Mouse (Mus musculus) heart, embryonic 13.5 days (tissue): ENCODE results near the gene Megf11. TPM values are rescaled to one million over a fixed set of nuclear protein-coding genes. Genes with fewer than 3 reads are reported as not detected.

ENCODE experiments used
- ATAC-seq: fragments of 200-750 bp; cut with Nextera tagmentation; 2 replicates; pipeline ENCODE4 v1.8.0; 2017; ENCODE audit warnings: moderate TSS enrichment; ENCODE audit not compliant: insufficient number of reproducible peaks, low FRiP score, low TSS enrichment; ENCODE audit errors: extremely low read depth
- H3K27ac ChIP-seq: fragments of 300-500 bp; sonication (generic); replicated peaks from 2 replicates; pipeline ENCODE4 v1.5.1; 2015; ENCODE audit warnings: moderate library complexity, mild to moderate bottlenecking, inconsistent platforms
- H3K27me3 ChIP-seq: fragments of 300-500 bp; sonication (generic); replicated peaks from 2 replicates; pipeline ENCODE4 v1.6.1; 2015; ENCODE audit warnings: mild to moderate bottlenecking, inconsistent platforms
- H3K36me3 ChIP-seq: fragments of 300-500 bp; sonication (generic); 2 replicates; pipeline ENCODE4 v1.6.1; 2015; ENCODE audit warnings: mild to moderate bottlenecking, inconsistent platforms
- H3K4me1 ChIP-seq: fragments of 300-500 bp; sonication (generic); 2 replicates; pipeline ENCODE4 v1.6.1; 2015; ENCODE audit warnings: inconsistent platforms
- H3K4me2 ChIP-seq: fragments of 300-500 bp; sonication (generic); 2 replicates; pipeline ENCODE4 v1.6.1; 2015; ENCODE audit warnings: inconsistent platforms, mild to moderate bottlenecking, moderate library complexity
- H3K4me3 ChIP-seq: fragments of 300-500 bp; sonication (generic); 2 replicates; pipeline ENCODE4 v1.5.1; 2015; ENCODE audit warnings: moderate library complexity, mild to moderate bottlenecking, inconsistent platforms
- H3K9ac ChIP-seq: fragments of 300-500 bp; sonication (generic); 2 replicates; pipeline ENCODE4 v1.6.1; 2015; ENCODE audit warnings: inconsistent platforms, mild to moderate bottlenecking, moderate library complexity
- H3K9me3 ChIP-seq: fragments of 300-500 bp; sonication (generic); 2 replicates; pipeline ENCODE4 v1.6.1; 2016; ENCODE audit warnings: inconsistent platforms
- WGBS: fragments of 180-500 bp; shearing (Covaris S2); methylation state at CpG from one replicate; pipeline ENCODE4 v1.1.7; 2015; ENCODE audit warnings: mixed read lengths; 5-methylcytosine and 5-hydroxymethylcytosine counted together
- polyA plus RNA-seq: library from polyadenylated mRNA; unstranded; fragments of >200 nt; fragmentation: Nextera tagmentation; extraction: Ambion mirVana; gene quantifications from 2 replicates; pipeline ENCODE4 v1.2.1, GENCODE M21; 2015

Gene Megf11
- polyA plus RNA-seq, 1 experiment from 2014 or later, result 1.1 TPM

- no peak for ATAC-seq
- no peak overlapping the region for H3K4me3 ChIP-seq
- no peaks in the 10 kb centered on the region for H3K9me3 ChIP-seq
- H3K27ac ChIP-seq, result no peak overlapping the region
- H3K4me1 ChIP-seq, result no peaks in the 10 kb centered on the region; the same call in 1 of the 2 replicates
- H3K27me3 ChIP-seq, result peaks cover 3% of the 10 kb centered on the region; the same call in 1 of the 2 replicates
- no peaks in the 10 kb centered on the region for H3K36me3 ChIP-seq
- 78% methylated on average over 6 of the region's 6 CpGs for WGBS
- H3K4me2 ChIP-seq, result no peak overlapping the region
- no peak overlapping the region for H3K9ac ChIP-seq
Measured at GRCm38 (mm10) chr9:64548332-64548731, 162.9 kb downstream of the Megf11 start.

- no peaks in the 10 kb centered on the region for H3K36me3 ChIP-seq
- H3K9ac ChIP-seq, result no peak overlapping the region
- no peak overlapping the region for H3K4me3 ChIP-seq
- 73% methylated on average over 1 of the region's 1 CpGs for WGBS
- no peaks in the 10 kb centered on the region for H3K9me3 ChIP-seq
- ATAC-seq, result no peak
- H3K27me3 ChIP-seq, result peaks cover 22% of the 10 kb centered on the region
- no peak overlapping the region for H3K4me2 ChIP-seq
- no peak overlapping the region for H3K27ac ChIP-seq
- no peaks in the 10 kb centered on the region; the same call in 1 of the 2 replicates for H3K4me1 ChIP-seq
Measured at GRCm38 (mm10) chr9:64551307-64551706, 165.9 kb downstream of the Megf11 start.

- no peak overlapping the region for H3K4me3 ChIP-seq
- H3K4me2 ChIP-seq, result no peak overlapping the region
- whole genome bisulfite sequencing, result 56% methylated on average over 4 of the region's 4 CpGs
- H3K27ac ChIP-seq, result no peak overlapping the region
- H3K4me1 ChIP-seq, result no peaks in the 10 kb centered on the region
- H3K9ac ChIP-seq, result no peak overlapping the region
- no peaks in the 10 kb centered on the region for H3K9me3 ChIP-seq
- H3K27me3 ChIP-seq, result peaks cover 23% of the 10 kb centered on the region
- H3K36me3 ChIP-seq, result no peaks in the 10 kb centered on the region
- no peak for ATAC-seq
Measured at GRCm38 (mm10) chr9:64552046-64552445, 166.6 kb downstream of the Megf11 start.

GRCm38 (mm10) chr9:64553441-64553840, 168.0 kb downstream of the Megf11 start:
- Histone ChIP-seq H3K9ac (no peak overlapping the region), H3K4me3 (no peak overlapping the region), H3K4me2 (no peak overlapping the region), H3K9me3 (no peaks in the 10 kb centered on the region), H3K36me3 (no peaks in the 10 kb centered on the region), H3K27ac (no peak overlapping the region), H3K27me3 (peaks cover 23% of the 10 kb centered on the region), H3K4me1 (no peaks in the 10 kb centered on the region)
- ATAC-seq, result no peak
- 62% methylated on average over 4 of the region's 4 CpGs for WGBS

GRCm38 (mm10) chr9:64555620-64556019, 170.2 kb downstream of the Megf11 start:
- WGBS, result 69% methylated on average over 7 of the region's 7 CpGs
- Histone ChIP-seq H3K9ac (no peak overlapping the region), H3K4me1 (no peaks in the 10 kb centered on the region), H3K4me3 (no peak overlapping the region), H3K36me3 (no peaks in the 10 kb centered on the region), H3K4me2 (no peak overlapping the region), H3K27me3 (peaks cover 28% of the 10 kb centered on the region), H3K9me3 (no peaks in the 10 kb centered on the region), H3K27ac (no peak overlapping the region)
- no peak for ATAC-seq

GRCm38 (mm10) chr9:64557110-64557745, 171.8 kb downstream of the Megf11 start:
- no peaks in the 10 kb centered on the region for H3K9me3 ChIP-seq
- WGBS, result 66% methylated on average over 11 of the region's 11 CpGs

GRCm38 (mm10) chr9:64557846-64558530, 172.6 kb downstream of the Megf11 start:
- Histone ChIP-seq H3K4me2 (no peak overlapping the region), H3K9me3 (0 out of 2 replicates have a peak, but pooled peaks cover 2% of the 10 kb centered on the region), H3K4me3 (no peak overlapping the region), H3K36me3 (no peaks in the 10 kb centered on the region), H3K4me1 (no peaks in the 10 kb centered on the region), H3K9ac (no peak overlapping the region), H3K27me3 (peaks cover 35% of the 10 kb centered on the region), H3K27ac (no peak overlapping the region)
- ATAC-seq, result no peak
- 89% methylated on average over 7 of the region's 7 CpGs for WGBS

More at GRCm38 (mm10) chr9:64557110-64557745, 171.8 kb downstream of the Megf11 start:
- no peak overlapping the region for H3K9ac ChIP-seq
- no peak for ATAC-seq
- no peak overlapping the region for H3K4me2 ChIP-seq
- H3K4me3 ChIP-seq, result no peak overlapping the region
- no peaks in the 10 kb centered on the region for H3K4me1 ChIP-seq
- no peak overlapping the region for H3K27ac ChIP-seq
- H3K27me3 ChIP-seq, result peaks cover 35% of the 10 kb centered on the region
- no peaks in the 10 kb centered on the region for H3K36me3 ChIP-seq

- no peak for ATAC-seq
- Histone ChIP-seq H3K27me3 (peaks cover 21% of the 10 kb centered on the region), H3K27ac (no peak overlapping the region), H3K4me1 (peaks cover 11% of the 10 kb centered on the region), H3K9me3 (0 out of 2 replicates have a peak, but pooled peaks cover 8% of the 10 kb centered on the region), H3K4me2 (no peak overlapping the region), H3K9ac (no peak overlapping the region), H3K36me3 (no peaks in the 10 kb centered on the region), H3K4me3 (no peak overlapping the region)
- 77% methylated on average over 5 of the region's 5 CpGs for whole genome bisulfite sequencing
Measured at GRCm38 (mm10) chr9:64564315-64564767, 178.9 kb downstream of the Megf11 start.

- H3K27me3 ChIP-seq, result peaks cover 14% of the 10 kb centered on the region; the same call in 1 of the 2 replicates
- no peak overlapping the region for H3K4me2 ChIP-seq
- 0 out of 2 replicates have a peak, but pooled peaks cover 8% of the 10 kb centered on the region for H3K9me3 ChIP-seq
- no peak overlapping the region for H3K9ac ChIP-seq
- ATAC-seq, result no peak
- no peaks in the 10 kb centered on the region for H3K36me3 ChIP-seq
- H3K4me3 ChIP-seq, result no peak overlapping the region
- peaks cover 17% of the 10 kb centered on the region for H3K4me1 ChIP-seq
- no peak overlapping the region for H3K27ac ChIP-seq
Measured at GRCm38 (mm10) chr9:64565915-64566314, 180.5 kb downstream of the Megf11 start.

GRCm38 (mm10) chr9:64566376-64566775, 180.9 kb downstream of the Megf11 start:
- WGBS, result 38% methylated on average over 2 of the region's 2 CpGs
- no peak overlapping the region for H3K4me3 ChIP-seq
- H3K4me2 ChIP-seq, result no peak overlapping the region
- 0 out of 2 replicates have a peak, but pooled peaks cover 8% of the 10 kb centered on the region for H3K9me3 ChIP-seq
- peaks cover 9% of the 10 kb centered on the region; the same call in 1 of the 2 replicates for H3K27me3 ChIP-seq
- H3K9ac ChIP-seq, result no peak overlapping the region
- ATAC-seq, result no peak
- H3K36me3 ChIP-seq, result no peaks in the 10 kb centered on the region
- no peak overlapping the region for H3K27ac ChIP-seq
- H3K4me1 ChIP-seq, result peaks cover 17% of the 10 kb centered on the region

- Histone ChIP-seq H3K27me3 (peaks cover 9% of the 10 kb centered on the region; the same call in 1 of the 2 replicates), H3K4me3 (no peak overlapping the region), H3K4me1 (peaks cover 23% of the 10 kb centered on the region), H3K9me3 (0 out of 2 replicates have a peak, but pooled peaks cover 8% of the 10 kb centered on the region), H3K4me2 (no peak overlapping the region), H3K27ac (no peak overlapping the region), H3K36me3 (no peaks in the 10 kb centered on the region), H3K9ac (no peak overlapping the region)
- 61% methylated on average over 5 of the region's 5 CpGs for WGBS
- ATAC-seq, result no peak
Measured at GRCm38 (mm10) chr9:64567482-64567881, 182.1 kb downstream of the Megf11 start.
